Mouse (Mus musculus) erythroblast, embryonic 14.5 days (primary cell): ENCODE results near the gene Cdkl5. TPM values are rescaled to one million over a fixed set of nuclear protein-coding genes. Genes with fewer than 3 reads are reported as not detected.
A peak's percentile ranks its signal among the peaks of the same experiment; 100 is the strongest.

Source experiments
- H3K27me3 ChIP-seq: 2 replicates; pipeline ENCODE4 v1.6.1; 2012; ENCODE audit warnings: inconsistent platforms; ENCODE audit not compliant: control insufficient read depth
- H3K36me3 ChIP-seq: 2 replicates; pipeline ENCODE4 v1.6.1; 2012; ENCODE audit warnings: mild to moderate bottlenecking, inconsistent platforms; ENCODE audit not compliant: control insufficient read depth
- H3K4me1 ChIP-seq: 2 replicates; pipeline ENCODE4 v1.6.1; 2012; ENCODE audit warnings: inconsistent platforms; ENCODE audit not compliant: control insufficient read depth
- H3K4me3 ChIP-seq: replicated peaks from 2 replicates; pipeline ENCODE3; 2012; ENCODE audit warnings: moderate library complexity, mild to moderate bottlenecking, inconsistent platforms
- H3K9me3 ChIP-seq: 2 replicates; pipeline ENCODE4 v1.6.1; 2012; ENCODE audit warnings: low read length, inconsistent platforms, mixed read lengths; ENCODE audit not compliant: control insufficient read depth
- GATA1 ChIP-seq: IDR thresholded peaks from 2 replicates; pipeline ENCODE4 v1.6.1; 2012; ENCODE audit warnings: low read length, inconsistent platforms, mixed read lengths
- TAL1 ChIP-seq: IDR thresholded peaks from 3 replicates; pipeline ENCODE4 v1.6.1; 2012; ENCODE audit warnings: low read length, inconsistent platforms, mixed read lengths
- polyA plus RNA-seq: library from polyadenylated mRNA; stranded (reverse); fragments of >175 nt; gene quantifications from 2 replicates; pipeline ENCODE4 v1.2.3, GENCODE M21; 2012

Gene Cdkl5
- 0.02 TPM in 1 of 2 replicates, not detected in the other for polyA plus RNA-seq

GRCm38 (mm10) chrX:160994543-160995121 is at the start of gene Cdkl5:
Gene Cdkl5, minus strand, starts transcription at chrX:160994704.
- TF ChIP-seq GATA1 (no peak), TAL1 (no peak)

GRCm38 (mm10) chrX:161033235-161033803 is 38.8 kb upstream of the Cdkl5 start:
- H3K4me3 ChIP-seq, result no peak overlapping the region
- no peaks in the 10 kb centered on the region for H3K9me3 ChIP-seq
- no peak for TF ChIP-seq TAL1
- no peaks in the 10 kb centered on the region for H3K4me1 ChIP-seq
- H3K27me3 ChIP-seq, result no peaks in the 10 kb centered on the region
- no peaks in the 10 kb centered on the region for H3K36me3 ChIP-seq

More at GRCm38 (mm10) chrX:160994543-160995121, at the start of gene Cdkl5:
- no peaks in the 10 kb centered on the region for H3K36me3 ChIP-seq
- H3K27me3 ChIP-seq, result peaks cover 26% of the 10 kb centered on the region
- H3K4me3 ChIP-seq, result peak within 1 kb of the TSS; percentile 74
- peaks cover 9% of the 10 kb centered on the region for H3K4me1 ChIP-seq
- H3K9me3 ChIP-seq, result peaks cover 6% of the 10 kb centered on the region; the same call in 1 of the 2 replicates

GRCm38 (mm10) chrX:161032423-161032822 is 37.9 kb upstream of the Cdkl5 start:
- Histone ChIP-seq H3K36me3 (no peaks in the 10 kb centered on the region), H3K9me3 (no peaks in the 10 kb centered on the region), H3K27me3 (no peaks in the 10 kb centered on the region), H3K4me1 (no peaks in the 10 kb centered on the region), H3K4me3 (no peak overlapping the region)
- no peak for TF ChIP-seq GATA1

- Histone ChIP-seq H3K27me3 (no peaks in the 10 kb centered on the region), H3K4me3 (no peak overlapping the region), H3K4me1 (no peaks in the 10 kb centered on the region), H3K9me3 (no peaks in the 10 kb centered on the region), H3K36me3 (no peaks in the 10 kb centered on the region)
- no peak for TF ChIP-seq TAL1
- no peak for TF ChIP-seq GATA1
These were observed 35.7 kb upstream of the Cdkl5 start for GRCm38 (mm10) chrX:161030233-161030632.

GRCm38 (mm10) chrX:161024475-161024874 is 30.0 kb upstream of the Cdkl5 start:
- no peaks in the 10 kb centered on the region for H3K9me3 ChIP-seq
- H3K36me3 ChIP-seq, result no peaks in the 10 kb centered on the region
- no peaks in the 10 kb centered on the region for H3K4me1 ChIP-seq
- no peak overlapping the region for H3K4me3 ChIP-seq
- no peaks in the 10 kb centered on the region for H3K27me3 ChIP-seq
- TF ChIP-seq TAL1, result no peak
- TF ChIP-seq GATA1, result no peak

GRCm38 (mm10) chrX:161021548-161021947 is 27.0 kb upstream of the Cdkl5 start:
- no peak overlapping the region for H3K4me3 ChIP-seq
- no peaks in the 10 kb centered on the region for H3K9me3 ChIP-seq
- H3K36me3 ChIP-seq, result no peaks in the 10 kb centered on the region
- TF ChIP-seq TAL1, result no peak
- TF ChIP-seq GATA1, result no peak
- H3K27me3 ChIP-seq, result no peaks in the 10 kb centered on the region
- no peaks in the 10 kb centered on the region for H3K4me1 ChIP-seq

GRCm38 (mm10) chrX:161018179-161018578 is 23.7 kb upstream of the Cdkl5 start:
- no peaks in the 10 kb centered on the region for H3K4me1 ChIP-seq
- no peak overlapping the region for H3K4me3 ChIP-seq
- H3K9me3 ChIP-seq, result no peaks in the 10 kb centered on the region
- H3K36me3 ChIP-seq, result no peaks in the 10 kb centered on the region
- TF ChIP-seq TAL1, result no peak
- no peak for TF ChIP-seq GATA1
- H3K27me3 ChIP-seq, result no peaks in the 10 kb centered on the region

GRCm38 (mm10) chrX:161006272-161006671 is 11.8 kb upstream of the Cdkl5 start:
- no peaks in the 10 kb centered on the region for H3K4me1 ChIP-seq
- no peaks in the 10 kb centered on the region for H3K27me3 ChIP-seq
- TF ChIP-seq GATA1 (no peak), TAL1 (no peak)
- no peaks in the 10 kb centered on the region for H3K9me3 ChIP-seq
- H3K36me3 ChIP-seq, result no peaks in the 10 kb centered on the region
- H3K4me3 ChIP-seq, result no peak overlapping the region

- Histone ChIP-seq H3K4me3 (no peak overlapping the region), H3K27me3 (peaks cover 26% of the 10 kb centered on the region), H3K4me1 (peaks cover 9% of the 10 kb centered on the region), H3K36me3 (no peaks in the 10 kb centered on the region), H3K9me3 (peaks cover 6% of the 10 kb centered on the region; the same call in 1 of the 2 replicates)
- no peak for TF ChIP-seq GATA1
- no peak for TF ChIP-seq TAL1
These were observed 1.5 kb upstream of the Cdkl5 start for GRCm38 (mm10) chrX:160996051-160996450.

GRCm38 (mm10) chrX:160995131-160995667 is 695 bp upstream of the Cdkl5 start:
- H3K4me1 ChIP-seq, result peaks cover 9% of the 10 kb centered on the region
- peaks cover 6% of the 10 kb centered on the region; the same call in 1 of the 2 replicates for H3K9me3 ChIP-seq
- no peaks in the 10 kb centered on the region for H3K36me3 ChIP-seq
- peak overlapping the region; percentile 74 for H3K4me3 ChIP-seq
- no peak for TF ChIP-seq GATA1
- no peak for TF ChIP-seq TAL1
- peaks cover 26% of the 10 kb centered on the region for H3K27me3 ChIP-seq
